Mouse (Mus musculus): ENCODE measurements around the gene Odf4. TPM values are rescaled to one million over a fixed set of nuclear protein-coding genes. Genes with fewer than 3 reads are reported as not detected.

Odf4 gene
- polyA plus RNA-seq, 1 experiment = not detected

GRCm38 (mm10) chr11:68883843-68884242 is 43.0 kb downstream of the Odf4 start:
- DNase-seq (ENCODE audit: low read depth, low spot score) = no peak
- WGBS = 82% methylated on average over 2 of the region's 2 CpGs

GRCm38 (mm10) chr11:68882107-68882506 is 44.8 kb downstream of the Odf4 start:
- WGBS = 18% methylated on average over 14 of the region's 14 CpGs
- no peak for DNase-seq (ENCODE audit: low read depth, low spot score)

- no peak for DNase-seq (ENCODE audit: low read depth, low spot score)
- 82% methylated on average over 5 of the region's 5 CpGs for WGBS
Observed at GRCm38 (mm10) chr11:68878811-68879210, 48.1 kb downstream of the Odf4 start.

- DNase-seq (ENCODE audit: low read depth, low spot score) = no peak
- WGBS = 0% methylated on average over 2 of the region's 2 CpGs
Observed at GRCm38 (mm10) chr11:68874841-68875240, 52.0 kb downstream of the Odf4 start.

Other genes starting within 250 kb of the Odf4 start
- 4.8 and 5.5 TPM in 2 replicates for gene Myh10, start 235.5 kb downstream of the Odf4 start, polyA plus RNA-seq (2012; rRNA removed)
- gene Ndel1, start 55.2 kb downstream of the Odf4 start, polyA plus RNA-seq (2012; rRNA removed) = 31.3 and 33.9 TPM in 2 replicates
- gene Rnf222, start 38.5 kb downstream of the Odf4 start, polyA plus RNA-seq (2012; rRNA removed) = not detected in 2 replicates
- gene Rpl26, start 25.5 kb downstream of the Odf4 start, polyA plus RNA-seq (2012; rRNA removed) = 1,642 and 1,727 TPM in 2 replicates
- gene Arhgef15, start 30.4 kb upstream of the Odf4 start, polyA plus RNA-seq (2012; rRNA removed) = 6.0 and 8.9 TPM in 2 replicates
- 26.2 and 29.9 TPM in 2 replicates for gene Slc25a35, start 41.0 kb upstream of the Odf4 start, polyA plus RNA-seq (2012; rRNA removed)
- 73.5 and 88.5 TPM in 2 replicates for gene Rangrf, start 48.1 kb upstream of the Odf4 start, polyA plus RNA-seq (2012; rRNA removed)
- gene Pfas, start 81.4 kb upstream of the Odf4 start, polyA plus RNA-seq (2012; rRNA removed) = 10.1 and 16.2 TPM in 2 replicates
- 27.5 and 32.0 TPM in 2 replicates for gene Ctc1, start 88.8 kb upstream of the Odf4 start, polyA plus RNA-seq (2012; rRNA removed)
- 47.0 and 50.8 TPM in 2 replicates for gene Aurkb, start 118.6 kb upstream of the Odf4 start, polyA plus RNA-seq (2012; rRNA removed)
- 15.1 and 16.0 TPM in 2 replicates for gene Borcs6, start 132.6 kb upstream of the Odf4 start, polyA plus RNA-seq (2012; rRNA removed)
- gene Tmem107, start 143.7 kb upstream of the Odf4 start, polyA plus RNA-seq (2012; rRNA removed) = 25.6 and 33.7 TPM in 2 replicates
- gene Vamp2, start 161.4 kb upstream of the Odf4 start, polyA plus RNA-seq (2012; rRNA removed) = 44.0 and 67.8 TPM in 2 replicates
- 6.1 and 13.9 TPM in 2 replicates for gene Per1, start 168.1 kb upstream of the Odf4 start, polyA plus RNA-seq (2012; rRNA removed)
- gene Hes7, start 193.3 kb upstream of the Odf4 start, polyA plus RNA-seq (2012; rRNA removed) = 0.07 and 0.15 TPM in 2 replicates
- 0.14 and 0.25 TPM in 2 replicates for gene 9130213A22Rik, start 195.5 kb upstream of the Odf4 start, polyA plus RNA-seq (2012; rRNA removed)
- 0.36 and 0.62 TPM in 2 replicates for gene Aloxe3, start 198.8 kb upstream of the Odf4 start, polyA plus RNA-seq (2012; rRNA removed)
- 0.06 TPM in 1 of 2 replicates, not detected in the other for gene Alox12b, start 229.9 kb upstream of the Odf4 start, polyA plus RNA-seq (2012; rRNA removed)